Mouse (Mus musculus): Measurements from ENCODE around the gene Idi1. TPM values are rescaled to one million over a fixed set of nuclear protein-coding genes. Genes with fewer than 3 reads are reported as not detected.

Gene Idi1
- polyA plus RNA-seq (2012; ENCODE audit: low replicate concordance), result 1.2 and 5.3 TPM in 2 replicates

DNA sequence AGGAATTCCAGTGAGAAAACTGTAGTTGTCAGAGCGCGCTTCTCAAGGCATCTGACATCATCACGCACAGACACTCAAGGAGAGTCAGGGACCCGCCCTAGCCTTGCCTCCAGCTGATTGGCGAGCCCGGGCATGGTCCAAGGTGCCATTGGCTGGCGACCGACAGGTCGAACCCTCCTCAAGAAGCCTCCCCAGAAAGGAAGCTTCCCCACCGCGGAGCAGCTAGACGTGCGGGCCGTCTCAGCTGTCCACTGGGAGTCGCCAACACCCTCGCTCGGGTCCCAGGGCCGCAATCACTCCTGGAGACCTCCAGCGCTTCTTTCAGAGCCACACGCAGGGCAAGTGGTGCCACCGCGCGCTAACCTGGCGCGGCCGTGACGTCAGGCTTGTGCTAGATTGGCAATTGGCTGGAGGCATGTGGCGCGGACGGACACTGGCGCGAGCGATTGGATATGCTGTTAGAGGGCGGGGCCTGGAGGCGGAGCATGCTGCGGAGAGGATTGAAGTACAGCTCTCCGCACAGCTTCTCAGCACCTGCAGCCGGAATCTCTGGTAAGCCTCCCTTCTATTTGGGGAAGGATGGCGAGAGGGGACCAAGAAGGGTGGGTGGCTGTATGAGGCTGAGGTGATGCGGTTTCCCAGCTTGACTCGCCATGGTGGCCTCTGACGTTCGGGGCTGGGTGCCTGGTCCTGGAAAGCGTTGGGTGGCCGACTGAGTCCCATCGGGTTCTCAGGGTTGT is at the start of gene Idi1:
TSS of gene Idi1 (plus strand) at position 57 of the 740 bp plus-strand sequence.

DNA sequence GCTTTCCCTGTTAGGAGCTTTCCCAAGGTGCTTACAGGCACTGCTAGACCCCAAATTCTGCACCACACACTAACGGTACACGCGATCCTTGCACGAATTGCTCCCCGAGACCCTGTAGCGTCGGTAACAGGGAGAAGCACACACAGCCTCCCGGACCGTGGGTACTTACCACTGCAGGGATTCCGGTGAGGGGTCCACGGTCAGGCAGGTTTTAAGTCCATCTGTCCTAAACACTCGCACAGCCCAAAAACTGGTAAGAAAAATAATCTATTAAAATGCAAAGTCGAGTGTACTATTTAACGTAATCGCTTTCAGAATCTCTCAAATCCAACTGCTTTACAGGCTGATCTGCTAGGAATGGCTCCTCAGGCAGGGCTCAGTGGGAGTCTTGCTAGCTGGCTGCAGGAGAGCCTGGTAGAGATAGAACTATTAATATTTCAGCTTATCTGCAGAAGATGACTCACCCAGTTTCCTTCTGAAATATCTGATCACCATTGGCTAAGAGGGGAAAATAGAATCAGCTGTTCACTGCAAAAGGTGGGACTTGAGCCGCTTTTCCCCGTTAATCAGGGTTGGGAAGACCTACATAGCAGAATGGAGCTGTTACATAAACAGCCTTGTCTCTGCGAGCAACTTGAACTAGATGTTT is 13.9 kb upstream of the Idi1 start, which contains the start of gene Wdr37:
TSS of gene Wdr37 (minus strand) at position 596 of the 649 bp plus-strand sequence.

Other genes starting within 250 kb of the Idi1 start
- 0.27 and 4.2 TPM in 2 replicates for gene Wdr37, start 13.6 kb upstream of the Idi1 start, polyA plus RNA-seq (2012; ENCODE audit: low replicate concordance)
- not detected in 2 replicates for gene Gm9745, start 62.7 kb downstream of the Idi1 start, polyA plus RNA-seq (2012; ENCODE audit: low replicate concordance)
- gene Idi2, start 67.4 kb downstream of the Idi1 start, polyA plus RNA-seq (2012; ENCODE audit: low replicate concordance), result not detected in 2 replicates
- 0.52 and 2.5 TPM in 2 replicates for gene Gtpbp4, start 110.6 kb downstream of the Idi1 start, polyA plus RNA-seq (2012; ENCODE audit: low replicate concordance)
- 23.2 and 36.3 TPM in 2 replicates for gene Larp4b, start 208.4 kb downstream of the Idi1 start, polyA plus RNA-seq (2012; ENCODE audit: low replicate concordance)